Mouse (Mus musculus) megakaryocyte, adult 5-6 weeks (primary cell): ENCODE data around the gene Olfr250. TPM values are rescaled to one million over a fixed set of nuclear protein-coding genes. Genes with fewer than 3 reads are reported as not detected.
"Not testable (repeated sequence)": the region's sequence is repeated elsewhere in the genome, so short reads cannot be mapped to it uniquely, and the experiment has no call there.

Source experiments
- ATAC-seq: 2 replicates; pipeline ENCODE4 v1.8.0; 2016; ENCODE audit warnings: mild to moderate bottlenecking, inconsistent platforms; ENCODE audit not compliant: poor library complexity, severe bottlenecking
- total RNA-seq, 2 experiments: library from RNA; stranded (forward) in 1 of 2; stranded (reverse) in 1 of 2; fragments of 153-499, 151-499 nt in 1 of 2; fragments of 221-1000, 200-1000 nt in 1 of 2; gene quantifications; 2 replicates each; pipeline versions ENCODE4 v1.2.3 to v1.2.4; 2015 to 2017

Olfr250 gene
- not detected in 2 replicates for total RNA-seq (2015)
- not detected in 2 replicates for total RNA-seq (2017)

- no peak for ATAC-seq
These were observed at the start of gene Olfr250 for GRCm38 (mm10) chr9:38366596-38366995. TSS of gene Olfr250 (plus strand) at chr9:38366896.

GRCm38 (mm10) chr9:38328760-38329159 is 37.9 kb upstream of the Olfr250 start, which contains the start of gene Olfr25:
TSS of gene Olfr25 (plus strand) at chr9:38329060.
- ATAC-seq = no peak

GRCm38 (mm10) chr9:38348111-38348510 is 18.6 kb upstream of the Olfr250 start, which contains the start of gene Olfr898:
TSS of gene Olfr898 (plus strand) at chr9:38348411.
- ATAC-seq = no peak

- ATAC-seq = no peak
These were observed 10.1 kb downstream of the Olfr250 start, which contains the start of gene Olfr251 for GRCm38 (mm10) chr9:38376786-38377185. TSS of gene Olfr251 (plus strand) at chr9:38377086.

- ATAC-seq = no peak
These were observed 34.7 kb downstream of the Olfr250 start, which contains the start of gene Olfr147 for GRCm38 (mm10) chr9:38401398-38401797. TSS of gene Olfr147 (plus strand) at chr9:38401698.

- ATAC-seq = not testable (repeated sequence)
These were observed 40.8 kb downstream of the Olfr250 start for GRCm38 (mm10) chr9:38407502-38407901.

DNA sequence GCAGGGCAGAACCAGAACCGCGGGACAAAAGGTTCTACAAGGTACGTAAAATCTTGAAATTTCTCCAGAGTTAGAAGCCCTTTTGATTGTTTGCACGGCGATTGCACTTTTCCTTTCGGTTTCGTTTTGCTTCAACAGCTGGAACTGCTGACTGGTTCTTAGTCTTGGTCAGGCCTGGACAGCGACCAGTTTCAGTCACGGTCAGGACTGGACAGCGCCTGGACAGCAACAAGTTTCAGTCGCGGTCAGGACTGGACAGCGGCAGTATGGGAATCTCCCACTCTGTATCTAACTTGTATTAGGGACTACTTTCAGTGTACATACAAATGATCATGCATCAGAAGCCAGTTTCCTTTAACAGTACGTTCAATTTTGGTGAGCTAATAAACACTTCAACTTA is 46.8 kb downstream of the Olfr250 start:
- ATAC-seq = not testable (repeated sequence)

Other genes starting within 250 kb of the Olfr250 start
- not detected in 2 replicates for gene Olfr890, start 224.4 kb upstream of the Olfr250 start, total RNA-seq (2015)
- gene Olfr890, start 224.4 kb upstream of the Olfr250 start, total RNA-seq (2017) = not detected in 2 replicates
- gene Olfr891, start 186.1 kb upstream of the Olfr250 start, total RNA-seq (2015) = not detected in 2 replicates
- gene Olfr891, start 186.1 kb upstream of the Olfr250 start, total RNA-seq (2017) = not detected in 2 replicates
- not detected in 2 replicates for gene Olfr893, start 158.5 kb upstream of the Olfr250 start, total RNA-seq (2015)
- not detected in 2 replicates for gene Olfr893, start 158.5 kb upstream of the Olfr250 start, total RNA-seq (2017)
- not detected in 2 replicates for gene Olfr894, start 148.8 kb upstream of the Olfr250 start, total RNA-seq (2015)
- not detected in 2 replicates for gene Olfr894, start 148.8 kb upstream of the Olfr250 start, total RNA-seq (2017)
- not detected in 2 replicates for gene Olfr143, start 114.1 kb upstream of the Olfr250 start, total RNA-seq (2015)
- not detected in 2 replicates for gene Olfr143, start 114.1 kb upstream of the Olfr250 start, total RNA-seq (2017)
- not detected in 2 replicates for gene Olfr895, start 99.0 kb upstream of the Olfr250 start, total RNA-seq (2015)
- gene Olfr895, start 99.0 kb upstream of the Olfr250 start, total RNA-seq (2017) = not detected in 2 replicates
- not detected in 2 replicates for gene Olfr896-ps1, start 75.8 kb upstream of the Olfr250 start, total RNA-seq (2015)
- not detected in 2 replicates for gene Olfr896-ps1, start 75.8 kb upstream of the Olfr250 start, total RNA-seq (2017)
- not detected in 2 replicates for gene Olfr25, start 37.8 kb upstream of the Olfr250 start, total RNA-seq (2015)
- not detected in 2 replicates for gene Olfr25, start 37.8 kb upstream of the Olfr250 start, total RNA-seq (2017)
- gene Olfr898, start 18.5 kb upstream of the Olfr250 start, total RNA-seq (2015) = not detected in 2 replicates
- not detected in 2 replicates for gene Olfr898, start 18.5 kb upstream of the Olfr250 start, total RNA-seq (2017)
- gene Olfr251, start 10.2 kb downstream of the Olfr250 start, total RNA-seq (2015) = not detected in 2 replicates
- not detected in 2 replicates for gene Olfr251, start 10.2 kb downstream of the Olfr250 start, total RNA-seq (2017)
- not detected in 2 replicates for gene Olfr147, start 34.8 kb downstream of the Olfr250 start, total RNA-seq (2015)
- not detected in 2 replicates for gene Olfr147, start 34.8 kb downstream of the Olfr250 start, total RNA-seq (2017)
- gene Olfr901, start 62.6 kb downstream of the Olfr250 start, total RNA-seq (2015) = not detected in 2 replicates
- not detected in 2 replicates for gene Olfr901, start 62.6 kb downstream of the Olfr250 start, total RNA-seq (2017)
- gene Olfr902, start 80.8 kb downstream of the Olfr250 start, total RNA-seq (2015) = not detected in 2 replicates
- gene Olfr902, start 80.8 kb downstream of the Olfr250 start, total RNA-seq (2017) = not detected in 2 replicates
- not detected in 2 replicates for gene Olfr904, start 96.2 kb downstream of the Olfr250 start, total RNA-seq (2015)
- gene Olfr904, start 96.2 kb downstream of the Olfr250 start, total RNA-seq (2017) = not detected in 2 replicates
- gene Olfr905, start 104.2 kb downstream of the Olfr250 start, total RNA-seq (2015) = not detected in 2 replicates
- gene Olfr905, start 104.2 kb downstream of the Olfr250 start, total RNA-seq (2017) = not detected in 2 replicates
- gene Olfr906, start 120.2 kb downstream of the Olfr250 start, total RNA-seq (2015) = not detected in 2 replicates
- not detected in 2 replicates for gene Olfr906, start 120.2 kb downstream of the Olfr250 start, total RNA-seq (2017)
- not detected in 2 replicates for gene Olfr907, start 128.9 kb downstream of the Olfr250 start, total RNA-seq (2015)
- gene Olfr907, start 128.9 kb downstream of the Olfr250 start, total RNA-seq (2017) = not detected in 2 replicates
- gene Olfr911-ps1, start 154.7 kb downstream of the Olfr250 start, total RNA-seq (2015) = not detected in 2 replicates
- gene Olfr911-ps1, start 154.7 kb downstream of the Olfr250 start, total RNA-seq (2017) = not detected in 2 replicates
- gene Olfr910, start 171.0 kb downstream of the Olfr250 start, total RNA-seq (2015) = not detected in 2 replicates
- not detected in 2 replicates for gene Olfr910, start 171.0 kb downstream of the Olfr250 start, total RNA-seq (2017)
- gene Olfr912, start 213.3 kb downstream of the Olfr250 start, total RNA-seq (2015) = not detected in 2 replicates
- gene Olfr912, start 213.3 kb downstream of the Olfr250 start, total RNA-seq (2017) = not detected in 2 replicates
- gene Olfr913, start 225.9 kb downstream of the Olfr250 start, total RNA-seq (2015) = not detected in 2 replicates
- gene Olfr913, start 225.9 kb downstream of the Olfr250 start, total RNA-seq (2017) = not detected in 2 replicates
- gene Olfr914, start 238.2 kb downstream of the Olfr250 start, total RNA-seq (2015) = not detected in 2 replicates
- not detected in 2 replicates for gene Olfr914, start 238.2 kb downstream of the Olfr250 start, total RNA-seq (2017)